ENCODE assay signal across 11 mouse cellular contexts in genomic region chr2:128758724-128759340, GRCm38 (mm10). TPM values are rescaled to one million over a fixed set of nuclear protein-coding genes. Genes with fewer than 3 reads are reported as not detected.
DNase-seq lines count a peak whose midpoint lies in the region; ATAC-seq and TF ChIP-seq lines count a peak whose summit lies in the region.
"Had no signal": no experiment of that assay in that cellular context is flagged by ENCODE, and none has a peak within 500 bp of the region (broad histone marks: within the 10 kb centered on the region; RNA-seq: fewer than 3 reads in every experiment).

No protein-coding gene starts in this region.

- 75% methylated on average over 10 of the region's 10 CpGs for WGBS in heart, embryonic 10.5 days
- 27% methylated on average over 10 of the region's 10 CpGs for WGBS in hindbrain, postnatal 0 days
- WGBS in liver, embryonic 12.5 days (ENCODE audit: insufficient replicate concordance), result 67% methylated on average over 10 of the region's 10 CpGs

- H3K9ac ChIP-seq in hindbrain, postnatal 0 days (replicated peaks; ENCODE audit: low read length), result no peak overlapping the region
- no peak overlapping the region for H3K9ac ChIP-seq in liver, embryonic 12.5 days

- peak; percentile 67 for ATAC-seq in hindbrain, postnatal 0 days
- no peak for ATAC-seq in liver, embryonic 12.5 days

- H3K27ac ChIP-seq in heart, embryonic 10.5 days, result no peak overlapping the region
- H3K27ac ChIP-seq in hindbrain, postnatal 0 days, result no peak overlapping the region; the same call in 1 of the 2 replicates
- no peak overlapping the region for H3K27ac ChIP-seq in liver, embryonic 12.5 days
- H3K27ac ChIP-seq: left cerebral cortex, adult 2 months had no signal

- H3K4me3 ChIP-seq in heart, embryonic 10.5 days, result no peak overlapping the region
- H3K4me3 ChIP-seq in hindbrain, postnatal 0 days (ENCODE audit: low read length), result no peak overlapping the region
- H3K4me3 ChIP-seq in liver, embryonic 12.5 days, result no peak overlapping the region
- H3K4me3 ChIP-seq: erythroblast, embryonic 14.5 days; left cerebral cortex, adult 2 months had no signal

- H3K4me1 ChIP-seq in heart, embryonic 10.5 days, result peaks cover 12% of the 10 kb centered on the region; the same call in 1 of the 2 replicates
- H3K4me1 ChIP-seq in hindbrain, postnatal 0 days (ENCODE audit: insufficient read depth, low read length), result no peaks in the 10 kb centered on the region
- no peaks in the 10 kb centered on the region for H3K4me1 ChIP-seq in liver, embryonic 12.5 days

- DNase-seq in heart, adult 9 months (ENCODE audit: low spot score in 2 of 2), result peak; percentile 33 to 51
- DNase-seq in heart, embryonic 10.5 days (ENCODE audit: low spot score), result no peak
- peak; percentile 53 for DNase-seq in testis, postnatal 10 days (ENCODE audit: low spot score)
- DNase-seq in testis, postnatal 14 days (ENCODE audit: low spot score), result no peak
- DNase-seq in hindbrain, postnatal 0 days (ENCODE audit: low spot score), result peak; percentile 68
- DNase-seq in right cerebral cortex, postnatal 25 days, result no peak
- DNase-seq in left cerebral cortex, adult 18-20 months (ENCODE audit: low spot score in 2 of 2), result no peak
- DNase-seq: thymus, postnatal 25 days had no signal

- TF ChIP-seq CTCF in hindbrain, postnatal 0 days (IDR thresholded peaks at IDR 0.05; ENCODE audit: low read depth), result no peak

- H3K4me2 ChIP-seq in hindbrain, postnatal 0 days (ENCODE audit: low read depth, low read length), result no peak overlapping the region
- H3K4me2 ChIP-seq in liver, embryonic 12.5 days, result no peak overlapping the region

- peaks cover 33% of the 10 kb centered on the region for H3K36me3 ChIP-seq in heart, embryonic 10.5 days
- no peaks in the 10 kb centered on the region for H3K36me3 ChIP-seq in hindbrain, postnatal 0 days (ENCODE audit: insufficient read depth, low read length)
- peaks cover 14% of the 10 kb centered on the region for H3K36me3 ChIP-seq in liver, embryonic 12.5 days

- no peaks in the 10 kb centered on the region for H3K9me3 ChIP-seq in heart, embryonic 10.5 days
- H3K9me3 ChIP-seq in hindbrain, postnatal 0 days (ENCODE audit: low read length), result no peaks in the 10 kb centered on the region
- no peaks in the 10 kb centered on the region for H3K9me3 ChIP-seq in liver, embryonic 12.5 days (replicated peaks)

- H3K27me3 ChIP-seq in heart, embryonic 10.5 days (ENCODE audit: insufficient read depth, poor library complexity, severe bottlenecking), result no peaks in the 10 kb centered on the region
- H3K27me3 ChIP-seq in hindbrain, postnatal 0 days (ENCODE audit: insufficient read depth, low read length), result no peaks in the 10 kb centered on the region
- H3K27me3 ChIP-seq in liver, embryonic 12.5 days (replicated peaks), result no peaks in the 10 kb centered on the region

RNA-seq across cellular contexts. Expression of gene Tmem87b, which starts 59.1 kb away (rescaled TPM):
- polyA plus RNA-seq in heart, embryonic 10.5 days (2016; fragmentation: Nextera tagmentation; extraction: Ambion mirVana), result 22.1 and 25.4 TPM in 2 replicates
- 26.3 and 29.0 TPM in 2 replicates for total RNA-seq in hindbrain, postnatal 0 days (2014; rRNA removed)
- polyA plus RNA-seq in hindbrain, postnatal 0 days (2015; fragmentation: Nextera tagmentation; extraction: Ambion mirVana), result 35.2 and 38.5 TPM in 2 replicates
- polyA plus RNA-seq in liver, embryonic 12.5 days (2016; fragmentation: Nextera tagmentation; extraction: Ambion mirVana), result 9.5 and 9.9 TPM in 2 replicates
- total RNA-seq in left cerebral cortex, adult 18-20 months (2021), result 10 to 100 TPM; 32.1 to 33.9 TPM

Comparison
In these comparisons a context has a peak if more than half of its experiments do, and no peak if none do; other contexts are left out.
1. DNase-seq: peak in heart, adult 9 months (2 of 2), testis, postnatal 10 days (single experiment) and hindbrain, postnatal 0 days (single experiment); none in heart, embryonic 10.5 days (single experiment), testis, postnatal 14 days (single experiment), right cerebral cortex, postnatal 25 days (single experiment) and left cerebral cortex, adult 18-20 months (0 of 2).